Mouse (Mus musculus) CD4-positive naive resting alpha-beta T cell, adult 57 days (primary cell): ENCODE results near the gene Smim8. TPM values are rescaled to one million over a fixed set of nuclear protein-coding genes. Genes with fewer than 3 reads are reported as not detected.

ENCODE experiments used
- total RNA-seq: library from RNA; stranded (reverse); gene quantifications from one replicate; pipeline ENCODE4 v1.2.4, GENCODE M21; 2023

The Smim8 gene
- total RNA-seq, result 9.3 TPM

DNA sequence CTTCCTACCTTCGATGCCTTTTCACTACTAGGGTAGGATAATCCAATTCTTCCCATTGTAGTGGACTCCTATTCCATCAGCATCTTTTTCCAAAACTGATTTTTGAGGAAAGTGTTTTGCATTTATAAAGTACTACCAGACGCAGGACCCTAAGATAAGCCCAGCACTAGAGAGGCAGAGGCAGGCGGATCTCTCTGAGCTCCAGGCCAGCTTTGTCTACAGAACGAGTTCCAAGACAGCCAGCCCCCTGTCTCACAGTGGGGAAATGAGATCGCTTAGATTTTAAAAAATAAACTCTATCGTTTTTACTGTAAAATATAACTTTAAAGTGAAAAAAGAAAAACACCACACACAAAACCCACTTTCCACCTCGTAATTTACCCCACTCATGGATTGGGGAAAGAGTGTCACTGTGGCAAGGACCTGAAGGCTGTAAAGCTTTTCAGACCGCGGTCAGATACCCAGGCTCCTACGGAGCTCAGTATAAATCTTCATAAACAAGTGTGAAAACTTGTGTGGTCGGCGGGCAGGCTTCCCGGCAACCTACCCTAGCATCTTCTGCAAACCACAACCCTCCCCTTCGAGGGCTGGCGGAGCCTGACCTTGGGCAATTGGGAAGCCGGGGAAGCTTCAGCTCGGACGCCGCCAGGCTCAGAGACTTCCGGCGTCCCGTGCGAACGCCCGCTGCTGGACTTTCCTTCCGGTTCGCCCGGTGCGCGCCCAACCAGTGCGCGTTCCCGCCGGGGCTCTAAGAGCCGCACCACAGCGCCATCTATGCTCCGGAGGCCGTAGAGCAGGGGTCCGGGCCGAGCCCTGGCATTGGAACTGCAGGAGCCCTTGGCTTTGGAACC is at the start of gene Smim8:
TSS of gene Smim8 (minus strand) at position 747 of the 851 bp plus-strand sequence.

DNA sequence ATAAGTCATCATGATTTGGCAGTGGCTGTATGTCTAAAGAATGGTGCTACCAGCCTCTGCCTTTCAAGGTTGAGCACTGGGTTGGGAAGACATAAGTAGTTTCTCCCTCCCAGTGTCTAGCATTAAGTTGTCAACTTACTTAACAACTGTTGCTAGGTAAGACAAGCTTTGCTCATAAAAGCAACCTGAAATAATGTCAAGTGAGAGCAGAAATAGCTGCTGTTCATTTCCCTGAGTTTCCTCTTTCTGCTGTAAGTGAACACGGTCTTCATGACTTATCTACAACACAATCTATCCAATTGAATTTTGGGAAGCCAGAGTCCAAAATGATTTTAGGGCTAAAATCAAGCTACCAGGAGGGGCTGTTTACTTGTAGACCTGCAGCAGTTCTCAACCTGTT is 22.1 kb downstream of the Smim8 start, which contains the start of gene Gm136:
TSS of gene Gm136 (minus strand) at position 101 of the 400 bp plus-strand sequence.

DNA sequence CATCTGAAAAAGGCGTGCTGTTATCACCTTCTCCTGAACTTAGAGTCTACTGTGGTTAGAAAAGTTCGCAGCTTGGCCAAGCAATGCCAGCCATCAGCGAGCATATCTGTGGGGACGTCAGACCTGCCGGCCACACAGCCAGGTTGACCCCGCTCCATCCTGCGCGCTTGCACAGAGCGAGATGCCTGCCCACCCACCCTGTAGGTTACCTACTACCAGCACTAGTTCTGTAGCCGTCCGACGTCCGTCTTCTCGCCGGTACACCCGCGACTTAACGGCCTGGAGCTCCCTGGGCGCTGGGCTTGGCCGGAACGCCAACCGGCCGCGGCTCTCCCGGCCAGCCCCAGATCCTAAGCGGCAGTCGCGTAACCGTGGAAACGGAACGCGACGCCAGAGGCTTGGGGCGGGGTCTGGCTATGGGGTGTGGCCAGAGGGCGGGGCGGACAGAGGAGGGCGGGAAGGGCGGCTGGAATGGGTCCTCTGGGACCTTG is 48.3 kb downstream of the Smim8 start, which contains the start of gene Cfap206:
TSS of gene Cfap206 (minus strand) at position 356 of the 491 bp plus-strand sequence.

Other genes with a start within 250 kb of the Smim8 start
- 73.0 TPM for gene Akirin2, start 227.5 kb downstream of the Smim8 start, total RNA-seq
- 81.2 TPM for gene Orc3, start 163.5 kb downstream of the Smim8 start, total RNA-seq
- gene Rars2, start 163.5 kb downstream of the Smim8 start, total RNA-seq, result 18.1 TPM
- gene Slc35a1, start 91.0 kb downstream of the Smim8 start, total RNA-seq, result 13.6 TPM
- gene Cfap206, start 48.2 kb downstream of the Smim8 start, total RNA-seq, result not detected
- not detected for gene Gm136, start 22.2 kb downstream of the Smim8 start, total RNA-seq
- gene Zfp292, start 104.5 kb upstream of the Smim8 start, total RNA-seq, result 66.2 TPM
- gene Cga, start 115.4 kb upstream of the Smim8 start, total RNA-seq, result not detected